Mouse (Mus musculus) testis, postnatal 14 days (tissue): Measurements from ENCODE around the gene Piwil4.

Experiments
- DNase-seq: peaks from one replicate; pipeline ENCODE4 v3.0.0; 2021; ENCODE audit warnings: low spot score

Piwil4 gene

DNA sequence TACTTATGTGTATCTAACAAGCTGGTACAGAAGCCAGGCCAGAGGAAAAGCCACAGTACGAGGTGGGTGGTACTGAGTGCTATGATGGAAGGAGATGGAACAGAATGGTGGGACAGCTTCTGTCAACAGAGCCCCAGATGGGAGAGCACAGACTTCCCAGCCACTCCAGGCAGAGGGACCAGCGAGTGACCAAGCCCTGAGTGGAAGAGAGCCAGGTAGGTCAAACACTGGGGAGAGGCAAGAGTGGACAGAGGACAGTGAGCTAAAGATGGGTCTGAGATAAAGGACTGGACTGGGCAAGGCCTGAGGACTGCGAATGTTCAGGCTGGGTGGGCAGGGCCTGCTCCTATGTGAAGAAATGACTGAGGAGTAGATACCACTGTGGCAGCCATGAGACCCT is 72.2 kb downstream of the Piwil4 start:
- no peak for DNase-seq

DNA sequence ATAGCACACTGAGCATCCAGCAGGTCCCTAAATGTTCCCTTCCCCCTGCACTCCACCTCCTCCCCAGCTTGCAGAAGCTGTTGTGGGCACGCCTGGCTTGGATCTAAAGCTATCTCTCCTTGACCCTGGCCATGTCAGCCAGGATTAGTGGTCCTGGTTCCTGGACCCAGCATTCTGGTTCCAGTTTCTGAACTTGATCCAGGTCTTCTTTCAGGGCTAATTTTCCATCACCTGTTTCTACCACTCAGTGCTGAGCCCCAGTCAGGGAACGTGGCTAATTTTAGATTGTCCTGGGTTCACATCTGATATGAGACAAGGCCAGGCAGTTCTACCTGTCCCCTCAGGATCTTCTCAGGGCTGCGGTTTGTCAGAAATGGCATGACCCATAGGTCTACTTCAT is 74.5 kb downstream of the Piwil4 start:
- no peak for DNase-seq

DNA sequence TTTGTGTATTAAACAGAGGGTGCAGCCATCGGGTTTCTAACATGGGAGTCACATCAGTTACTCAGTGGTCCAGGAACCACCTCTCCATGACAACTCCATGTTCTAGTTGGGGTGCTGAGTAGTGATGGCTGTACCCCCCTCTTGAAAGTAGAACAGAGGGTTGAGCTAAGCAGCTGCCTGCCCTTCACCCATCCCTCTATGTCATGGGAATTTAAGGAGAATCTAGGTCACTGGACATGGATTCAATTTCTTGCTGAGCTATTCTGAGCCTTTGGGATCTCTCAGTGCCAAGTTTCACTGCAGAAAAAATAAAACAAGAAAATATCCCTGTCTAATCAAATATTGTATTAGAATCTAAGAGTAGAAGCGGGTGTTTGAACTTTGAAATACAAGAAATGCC is 76.9 kb downstream of the Piwil4 start:
- no peak for DNase-seq

DNA sequence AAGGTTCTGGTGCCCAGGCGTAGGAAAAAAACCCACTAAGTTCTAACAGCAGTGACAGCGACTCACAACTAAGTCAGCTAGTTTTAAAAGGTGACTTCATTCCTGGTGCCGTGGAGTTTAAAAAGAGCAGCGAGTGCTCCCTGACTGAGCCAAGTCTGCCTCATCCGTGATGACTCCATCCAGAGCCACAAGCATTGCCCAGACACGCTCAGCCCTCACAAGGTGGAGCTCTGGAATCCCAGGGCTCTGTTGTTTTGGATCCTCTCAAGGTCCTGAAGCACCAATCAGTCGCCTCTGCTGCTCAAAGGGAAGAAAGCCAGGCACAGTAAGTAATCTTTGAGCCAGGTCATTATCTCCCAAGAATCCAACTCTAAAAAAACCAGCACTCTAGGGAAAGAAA is 77.7 kb downstream of the Piwil4 start:
- DNase-seq = no peak

DNA sequence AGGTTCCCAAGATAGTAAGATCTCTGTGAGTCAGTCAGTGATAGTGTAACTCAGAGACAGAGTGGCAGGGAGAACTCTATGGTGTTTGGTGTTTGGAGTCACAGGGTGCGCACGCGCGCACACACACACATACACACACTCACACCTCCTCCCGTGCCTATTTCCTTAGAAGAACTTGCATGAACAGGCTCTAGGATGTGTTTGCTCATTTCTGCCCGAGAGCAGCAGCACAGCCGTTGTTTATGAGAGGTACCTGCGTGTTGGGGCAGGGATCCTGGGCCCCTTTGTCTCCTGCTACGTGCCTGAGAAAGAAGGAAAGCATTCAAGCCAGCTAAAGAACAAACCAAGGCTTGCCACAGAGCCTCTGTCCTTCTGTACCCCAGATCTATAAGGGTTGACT is 78.4 kb downstream of the Piwil4 start:
- no peak for DNase-seq

DNA sequence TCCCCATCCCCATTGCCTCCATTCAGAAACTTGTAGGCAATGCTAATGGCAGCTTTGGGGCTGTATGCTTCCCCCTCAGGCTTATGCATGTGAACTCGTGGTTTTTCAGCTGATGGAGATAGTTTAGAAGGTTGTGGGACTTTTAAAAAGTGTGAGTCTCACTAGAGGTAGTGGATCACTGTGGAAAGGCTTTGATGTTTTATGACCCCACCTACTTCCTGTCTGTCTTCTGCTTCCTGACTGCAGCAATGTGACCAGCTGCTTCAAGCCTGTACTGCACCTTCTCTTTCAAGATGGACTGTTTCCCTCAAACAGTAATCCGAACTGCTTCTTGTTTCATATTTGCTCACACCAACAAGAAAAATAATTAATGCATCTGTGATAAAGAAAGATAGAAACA is 82.6 kb downstream of the Piwil4 start:
- no peak for DNase-seq

DNA sequence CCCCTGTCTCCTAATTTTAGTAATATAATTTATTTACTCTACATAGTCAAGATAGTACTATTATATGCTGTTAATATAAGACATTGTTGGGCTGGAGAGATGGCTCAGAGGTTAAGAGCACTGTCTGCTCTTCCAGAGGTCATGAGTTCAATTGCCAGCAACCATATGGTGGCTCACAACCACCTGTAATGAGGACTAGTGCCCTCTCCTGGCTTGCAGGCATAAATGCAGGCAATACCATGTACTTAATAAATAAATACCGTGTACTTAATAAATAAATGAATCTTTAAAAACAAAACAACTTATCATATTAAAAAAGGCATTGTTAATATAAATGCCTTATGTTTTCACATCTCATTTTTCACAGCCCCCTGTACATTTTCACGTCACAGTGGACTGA is 86.5 kb downstream of the Piwil4 start:
- DNase-seq = no peak

DNA sequence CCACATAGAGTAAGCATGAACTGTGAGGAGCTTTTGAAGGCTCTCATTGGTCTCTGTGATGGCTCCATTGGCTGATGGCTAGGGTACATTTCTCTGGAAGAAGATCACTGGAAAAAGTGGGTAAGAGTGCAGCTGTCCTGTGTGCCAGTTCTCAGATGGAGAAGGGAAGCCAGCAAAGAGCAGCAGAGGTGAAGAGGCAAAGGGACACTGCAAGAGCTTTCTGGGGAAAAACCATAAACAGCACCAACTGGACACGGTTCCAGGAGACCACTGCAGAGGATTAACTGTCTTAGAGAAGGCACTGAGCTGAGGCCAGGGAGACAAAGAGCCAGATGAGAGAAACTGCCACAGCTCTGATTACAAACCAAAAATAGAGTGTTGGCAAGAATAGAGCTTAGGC is 87.8 kb downstream of the Piwil4 start:
- DNase-seq = no peak

DNA sequence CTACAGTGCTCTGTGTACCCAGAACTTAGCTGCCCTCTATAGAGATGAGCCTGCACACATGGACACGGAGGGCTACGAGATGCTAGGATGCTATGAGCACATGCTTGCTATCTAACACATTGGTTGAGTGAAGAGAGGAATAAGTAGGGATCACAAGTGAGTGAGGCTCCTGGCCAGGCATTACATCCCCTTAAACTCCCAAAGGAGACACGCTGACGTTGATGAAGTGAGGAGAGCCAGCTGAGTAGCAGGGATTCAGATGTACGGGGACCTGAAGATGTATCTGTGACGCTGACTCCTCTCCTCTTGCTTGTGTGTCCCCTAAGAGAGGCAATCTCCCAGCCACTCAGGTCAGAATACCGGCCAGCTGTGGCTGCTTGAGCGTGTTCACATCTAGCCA is 92.7 kb downstream of the Piwil4 start:
- DNase-seq = no peak

DNA sequence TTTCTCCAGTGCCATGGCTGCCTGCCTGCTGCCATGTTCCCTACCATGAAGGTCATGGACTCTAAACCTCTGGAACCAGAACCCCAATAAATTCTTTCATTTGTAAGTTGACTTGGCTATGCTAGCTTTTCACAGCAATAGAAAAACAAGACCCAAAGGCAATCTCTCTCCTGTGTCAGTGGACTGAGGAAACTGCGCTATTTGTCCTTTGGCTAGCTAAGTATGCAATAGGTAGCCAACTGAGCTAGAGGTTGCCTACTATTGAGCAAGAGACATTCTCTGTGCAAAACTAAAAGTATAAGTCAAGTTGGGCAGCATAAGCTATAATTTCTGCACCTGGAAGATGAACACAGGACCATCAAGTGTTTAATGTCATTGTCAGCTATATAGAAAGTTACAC is 93.9 kb downstream of the Piwil4 start:
- no peak for DNase-seq
